Mouse (Mus musculus) bone marrow, adult 2 months (tissue): Measurements from ENCODE around the gene Tmem245.

ENCODE experiments used
- CTCF ChIP-seq: fragments of 200-500 bp; IDR thresholded peaks from 2 replicates; pipeline ENCODE4 v1.5.1; 2011; ENCODE audit warnings: low read length, control low read depth; ENCODE audit not compliant: control insufficient read depth, insufficient read depth
- POLR2A ChIP-seq: fragments of 200-500 bp; IDR thresholded peaks from 2 replicates; pipeline ENCODE4 v1.6.1; 2011; ENCODE audit warnings: low read depth, mild to moderate bottlenecking, control low read depth, low read length, borderline replicate concordance; ENCODE audit not compliant: control insufficient read depth

- TF ChIP-seq POLR2A = no peak
- TF ChIP-seq CTCF = no peak
Measured at GRCm38 (mm10) chr4:56848044-56848443, 99.2 kb downstream of the Tmem245 start.
